Mouse (Mus musculus): ENCODE measurements around the gene Sgk1.

The Sgk1 gene

DNA sequence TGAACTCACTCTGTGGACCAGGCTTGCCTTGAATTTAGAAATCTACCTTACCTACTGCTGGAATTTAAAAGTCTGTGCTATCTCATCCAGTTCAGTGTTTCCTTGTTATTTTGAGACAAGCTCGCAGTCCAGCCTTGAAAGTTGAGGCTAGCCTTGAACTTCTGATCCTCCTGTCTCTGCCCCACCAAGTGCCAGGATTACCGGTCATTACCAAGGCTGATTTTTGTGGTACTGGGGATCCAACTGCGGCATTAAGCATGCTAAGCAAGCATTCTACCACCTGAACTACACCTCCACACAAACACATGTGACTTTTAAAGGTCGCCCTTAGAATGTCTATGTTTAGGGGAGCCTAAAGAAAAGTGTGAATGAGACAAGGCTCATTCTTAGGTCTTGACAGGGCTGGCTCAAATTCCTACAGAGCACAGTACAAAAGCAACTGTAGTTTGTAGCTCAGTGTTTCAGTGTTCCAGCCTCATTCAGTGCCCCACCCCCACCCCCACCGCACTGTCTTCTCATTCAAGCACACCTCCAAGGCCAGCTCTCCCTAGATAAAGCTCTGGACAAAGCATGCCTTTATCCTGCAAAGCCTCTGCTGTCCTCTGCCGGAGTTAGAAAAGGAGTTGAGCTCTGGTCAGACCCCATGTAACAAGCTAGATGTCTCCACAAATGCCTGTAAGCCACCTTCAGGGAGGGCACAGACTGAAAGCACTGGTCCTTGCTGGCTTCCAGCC is 36.2 kb downstream of the Sgk1 start:
- DNase-seq: no peak

DNA sequence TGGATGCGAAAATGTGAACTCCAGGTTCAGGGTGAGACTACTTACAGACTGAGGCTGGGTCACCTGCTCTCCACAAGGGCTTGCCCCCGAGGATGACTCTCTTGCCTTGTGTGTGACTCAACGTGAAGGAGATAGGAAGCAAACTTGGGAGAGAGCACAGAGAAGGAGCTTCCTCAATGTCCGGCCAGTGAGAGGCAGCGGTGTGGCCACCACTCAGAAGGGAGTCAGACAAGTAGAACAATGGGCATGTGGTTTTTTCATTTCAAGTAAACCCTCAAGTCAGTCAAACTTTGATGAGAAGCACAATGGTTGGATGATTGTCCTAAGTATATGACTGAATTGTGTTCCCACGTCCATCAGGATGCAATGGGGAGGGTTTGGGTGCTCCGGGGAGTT is 36.8 kb downstream of the Sgk1 start:
- DNase-seq: no peak

DNA sequence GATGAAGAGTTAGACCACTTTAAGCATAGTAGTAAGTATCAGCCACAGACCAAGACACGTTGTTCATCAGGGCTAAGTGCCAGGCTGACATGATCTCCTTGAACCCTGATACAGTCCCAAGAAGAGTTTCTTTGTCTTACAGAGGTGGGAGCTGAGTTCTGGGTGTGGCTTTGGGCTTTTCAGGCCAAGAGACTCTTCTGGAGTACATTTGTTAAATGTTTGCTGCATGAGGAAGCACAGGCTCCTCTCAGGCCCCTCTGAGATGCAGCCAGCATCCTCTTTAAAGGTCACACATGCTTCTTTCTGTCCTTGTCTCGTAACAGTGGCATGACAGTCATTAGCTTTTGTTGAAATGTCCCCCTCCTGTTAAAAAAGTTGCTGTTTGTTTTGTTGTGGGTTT is 38.6 kb downstream of the Sgk1 start:
- no peak for DNase-seq

DNA sequence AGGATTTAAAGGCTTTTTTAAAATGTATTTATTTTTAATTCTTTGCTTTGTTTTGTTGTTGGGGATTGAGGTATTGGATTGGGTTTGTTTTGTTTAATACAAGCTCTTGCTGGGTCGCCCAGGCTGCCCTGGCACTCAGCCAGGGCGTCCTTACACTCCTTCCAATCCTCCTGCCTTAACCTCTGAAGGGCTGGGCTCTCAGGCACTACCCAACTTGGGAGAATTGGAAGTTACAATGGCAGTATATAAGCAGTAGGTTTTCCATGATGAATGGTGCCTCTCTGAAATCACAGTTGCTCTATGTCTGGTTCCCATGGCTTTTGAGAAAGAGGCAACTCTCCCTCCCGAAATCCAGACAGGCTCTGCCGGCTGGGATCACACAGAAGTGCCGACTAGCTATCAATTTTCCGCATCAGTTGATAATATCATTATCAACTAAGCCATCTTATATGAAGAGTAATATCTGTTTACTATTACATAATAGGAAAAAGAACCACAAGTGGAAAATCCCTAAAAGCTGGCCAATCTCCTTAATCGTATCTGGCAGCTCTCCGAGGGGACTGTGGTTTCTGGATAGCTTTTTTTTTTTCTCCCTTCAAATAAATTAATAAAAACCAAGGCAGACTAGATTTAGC is 40.8 kb downstream of the Sgk1 start:
- peak; percentile 48 for DNase-seq

DNA sequence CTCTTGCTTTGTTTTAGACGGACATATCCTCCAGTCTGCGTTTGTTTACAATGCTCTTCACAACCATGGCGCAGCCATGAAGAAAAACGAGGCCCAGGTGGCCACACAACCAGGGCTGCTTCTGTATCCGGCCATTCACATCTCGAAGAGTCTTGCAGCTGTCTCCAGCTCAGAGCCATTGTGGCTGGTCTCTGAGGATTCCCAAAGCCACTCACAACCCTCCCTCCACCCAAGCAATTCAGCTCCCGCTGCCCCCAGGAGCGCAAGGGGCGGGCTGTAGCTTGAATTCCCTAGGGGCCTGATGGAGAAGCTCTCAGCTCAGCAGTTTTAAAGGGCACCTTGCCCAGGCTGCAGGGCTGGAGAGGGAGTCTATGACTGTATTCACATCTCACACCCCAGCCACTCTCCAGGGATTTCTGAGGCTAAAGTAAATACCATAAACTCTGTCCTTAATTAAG is 41.5 kb downstream of the Sgk1 start:
- peak; percentile 71 for DNase-seq

DNA sequence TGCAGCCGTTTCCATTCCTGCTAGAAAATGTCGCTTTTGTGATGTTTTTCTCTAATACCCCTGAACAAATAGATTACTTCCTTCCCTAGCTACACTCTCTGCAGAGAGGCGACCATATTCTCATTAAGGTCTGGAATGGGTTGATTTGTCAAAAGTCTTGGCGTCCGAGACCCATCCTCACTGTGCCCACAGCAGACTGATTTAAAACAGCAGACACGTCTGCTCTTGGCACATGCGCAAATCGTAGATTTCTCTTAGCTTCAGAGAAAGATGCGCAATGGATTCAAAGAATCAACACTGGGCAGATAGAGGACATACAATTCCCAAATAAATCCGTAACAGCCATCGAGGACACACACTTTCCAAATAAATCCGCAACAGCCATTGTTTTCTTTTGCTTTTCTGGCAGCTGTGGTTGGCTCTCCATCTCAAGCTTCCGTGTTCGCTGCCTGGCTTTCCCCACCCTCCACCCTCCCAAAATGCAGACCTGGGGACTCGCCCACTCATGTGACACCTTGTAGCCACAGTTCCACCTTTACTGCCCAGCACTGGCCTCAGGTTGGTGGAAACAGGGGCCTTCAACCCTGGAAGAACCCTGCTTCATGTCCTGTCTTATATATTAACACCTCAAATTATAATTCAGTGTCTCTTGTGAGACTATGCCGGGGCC is 42.2 kb downstream of the Sgk1 start:
- DNase-seq: no peak

DNA sequence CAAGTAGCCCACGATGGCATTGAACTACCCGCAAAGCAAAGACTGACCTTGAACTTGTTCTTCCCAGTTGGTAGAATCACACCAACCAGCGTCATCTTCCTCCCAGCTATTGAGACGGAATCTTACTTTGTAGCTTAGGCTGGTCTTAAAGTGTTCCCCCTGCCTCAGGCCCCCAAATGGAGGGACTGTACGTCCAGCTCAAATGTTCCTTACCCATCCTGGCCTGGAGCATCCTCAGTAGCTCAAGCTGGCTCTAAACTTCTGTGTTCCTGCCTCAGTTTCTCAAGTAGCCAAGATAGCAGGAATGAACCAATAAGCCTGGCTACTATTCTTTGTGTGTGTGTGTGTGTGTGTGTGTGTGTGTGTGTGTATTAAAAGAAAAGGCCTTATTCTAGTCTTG is 45.0 kb downstream of the Sgk1 start:
- DNase-seq: no peak

DNA sequence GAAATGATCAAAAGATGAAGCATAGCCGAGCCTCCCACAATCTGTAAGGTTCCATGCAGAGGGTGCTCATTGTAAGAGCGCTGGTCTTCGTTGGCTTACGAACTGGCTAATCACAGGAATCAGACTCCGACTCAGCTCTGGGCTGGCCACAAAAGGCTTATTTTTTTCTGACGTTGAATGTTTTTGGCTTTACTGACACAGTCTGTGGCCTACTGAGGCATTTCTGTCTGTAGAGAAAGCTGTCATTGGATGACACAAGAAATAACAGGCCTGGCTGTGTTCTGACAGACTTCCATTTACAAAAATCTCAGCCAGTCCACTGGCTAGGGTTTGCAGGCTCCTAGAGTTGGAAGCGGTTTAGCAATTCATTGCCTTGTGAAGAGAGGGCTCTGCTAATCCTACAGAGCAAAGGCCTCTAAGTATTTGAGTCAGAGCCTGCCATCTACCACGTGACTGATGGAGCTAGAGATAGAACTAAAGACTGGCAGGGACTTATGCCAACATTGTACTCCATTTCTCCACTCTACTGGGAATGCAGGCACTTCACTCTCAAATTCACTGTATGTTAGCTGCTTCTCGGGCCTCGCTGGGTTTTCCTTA is 48.9 kb downstream of the Sgk1 start:
- DNase-seq: no peak

DNA sequence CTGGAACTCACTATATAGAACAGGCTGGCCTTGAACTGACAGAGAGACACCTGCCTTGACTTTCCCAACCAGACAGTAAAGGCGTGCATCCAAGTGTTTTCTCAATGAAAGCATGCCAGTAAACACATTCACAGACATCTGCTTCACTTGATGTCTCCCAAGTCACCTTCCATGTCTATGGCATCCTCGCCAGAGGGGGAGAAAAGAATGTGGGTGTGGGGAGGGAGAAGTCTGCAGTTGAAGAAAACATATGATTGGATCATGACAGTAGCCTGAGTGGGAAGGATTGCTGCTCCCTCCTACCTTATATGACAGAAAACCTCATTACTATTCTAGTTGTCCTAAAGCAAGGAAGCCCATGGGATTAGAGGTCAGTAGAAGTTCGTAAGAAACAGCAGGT is 50.8 kb downstream of the Sgk1 start:
- no peak for DNase-seq

DNA sequence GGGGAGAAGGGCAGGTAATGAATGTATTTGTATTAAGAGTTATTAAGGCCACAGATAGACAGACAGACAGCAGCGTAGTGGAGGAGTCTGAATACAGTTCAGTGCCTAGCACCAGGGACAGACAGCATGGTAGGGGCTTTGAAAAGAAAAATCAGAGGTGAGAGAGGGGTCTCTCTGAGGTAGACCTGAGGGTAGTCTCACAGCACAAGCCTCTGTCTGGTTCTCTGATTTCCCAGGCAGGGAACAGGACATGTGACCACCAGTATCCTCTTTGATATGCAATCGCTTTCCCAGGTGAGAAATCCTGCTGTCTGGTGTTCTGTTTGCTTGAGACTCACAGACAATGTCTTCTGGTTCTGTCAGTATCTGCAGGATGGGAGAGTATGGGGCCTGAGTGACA is 52.8 kb downstream of the Sgk1 start:
- no peak for DNase-seq

DNA sequence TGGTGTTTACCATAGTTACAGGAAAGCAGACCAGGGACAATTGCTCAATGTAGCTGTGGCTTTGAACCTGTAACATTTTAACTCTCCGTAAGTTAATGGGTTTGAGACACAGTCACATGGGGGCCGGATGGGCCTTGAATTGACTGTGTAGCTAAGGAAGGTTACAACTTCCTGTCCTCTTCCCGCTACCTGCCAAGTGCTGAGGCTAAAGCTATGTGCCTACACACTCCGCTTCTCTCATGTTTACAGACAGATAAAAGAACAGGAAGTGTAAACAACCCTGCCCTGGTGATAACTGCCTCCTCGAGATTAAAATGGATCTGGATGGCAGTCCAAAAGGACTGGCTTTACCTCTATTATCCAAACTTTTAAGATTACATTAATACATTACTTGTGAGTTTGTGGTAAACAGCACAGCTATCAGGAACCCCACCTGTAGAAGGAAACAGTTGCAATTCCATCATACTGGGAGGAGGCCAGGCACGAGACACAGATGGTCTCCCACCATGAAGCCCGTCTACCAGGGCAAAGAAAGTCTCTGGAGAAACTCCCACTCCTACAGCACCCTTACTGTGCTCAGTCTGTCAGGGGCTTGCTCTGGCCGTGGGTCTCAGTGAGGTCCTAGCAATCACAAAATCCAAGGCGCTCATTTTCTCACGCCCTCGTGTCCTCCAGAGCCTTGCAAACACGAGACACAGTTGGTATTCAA is 54.7 kb downstream of the Sgk1 start:
- DNase-seq: peak; percentile 16

DNA sequence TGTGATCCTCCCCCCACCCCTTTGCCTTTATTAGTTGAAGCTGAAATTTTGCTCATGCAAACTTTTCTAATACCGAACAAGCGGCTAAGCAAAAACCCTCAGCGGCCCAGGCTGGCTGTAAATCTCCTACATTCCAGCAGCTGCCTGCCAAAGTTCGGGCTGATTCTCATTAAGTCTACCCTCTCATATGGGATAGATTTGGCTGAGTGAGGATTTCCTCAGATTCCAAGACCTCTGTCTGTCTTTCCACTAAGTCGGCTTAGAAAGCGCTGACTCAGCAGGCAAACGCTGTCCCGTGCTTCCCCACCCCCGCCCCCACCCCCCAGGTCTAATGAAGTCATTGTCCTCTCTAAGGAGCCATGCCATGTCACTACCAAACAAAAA is 55.2 kb downstream of the Sgk1 start:
- DNase-seq: peak; percentile 74

DNA sequence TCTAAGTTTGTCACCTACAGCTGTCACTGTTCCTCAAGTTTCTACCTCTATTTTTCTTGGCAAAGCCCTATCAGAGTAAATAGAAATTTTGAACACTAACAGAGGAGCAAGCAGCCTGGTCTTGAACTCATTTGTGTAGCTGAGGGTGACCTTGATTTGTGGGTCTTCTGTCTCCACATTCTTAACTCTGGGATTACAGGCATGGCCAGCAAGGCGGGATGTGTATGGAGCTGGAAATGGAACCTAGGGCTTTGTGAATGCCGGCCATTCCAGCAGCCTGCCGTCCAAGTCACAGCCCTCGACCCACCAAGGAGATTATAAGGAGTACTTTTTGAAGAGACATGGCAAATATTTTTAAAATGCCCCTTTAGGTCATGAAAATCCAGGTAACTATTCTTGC is 56.2 kb downstream of the Sgk1 start:
- DNase-seq: no peak

DNA sequence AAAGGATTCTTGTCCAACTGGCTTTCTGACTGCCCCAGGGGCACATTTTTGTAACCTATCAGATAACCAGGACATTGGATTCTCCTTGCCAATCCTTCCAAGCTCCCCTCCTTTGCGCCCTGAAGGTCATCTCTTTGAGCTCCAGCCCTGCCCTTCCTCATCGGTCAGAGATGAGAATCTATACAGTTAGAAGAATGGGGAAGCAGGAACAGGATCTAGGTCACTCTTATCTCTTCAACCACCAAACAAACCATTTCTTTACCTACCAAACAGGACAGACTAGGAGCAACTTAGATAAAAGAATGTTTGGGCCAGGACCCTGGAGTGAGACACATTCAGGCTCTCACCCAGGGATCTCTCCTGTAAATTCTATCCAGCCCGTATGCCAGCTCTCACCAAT is 59.3 kb downstream of the Sgk1 start:
- DNase-seq: no peak

DNA sequence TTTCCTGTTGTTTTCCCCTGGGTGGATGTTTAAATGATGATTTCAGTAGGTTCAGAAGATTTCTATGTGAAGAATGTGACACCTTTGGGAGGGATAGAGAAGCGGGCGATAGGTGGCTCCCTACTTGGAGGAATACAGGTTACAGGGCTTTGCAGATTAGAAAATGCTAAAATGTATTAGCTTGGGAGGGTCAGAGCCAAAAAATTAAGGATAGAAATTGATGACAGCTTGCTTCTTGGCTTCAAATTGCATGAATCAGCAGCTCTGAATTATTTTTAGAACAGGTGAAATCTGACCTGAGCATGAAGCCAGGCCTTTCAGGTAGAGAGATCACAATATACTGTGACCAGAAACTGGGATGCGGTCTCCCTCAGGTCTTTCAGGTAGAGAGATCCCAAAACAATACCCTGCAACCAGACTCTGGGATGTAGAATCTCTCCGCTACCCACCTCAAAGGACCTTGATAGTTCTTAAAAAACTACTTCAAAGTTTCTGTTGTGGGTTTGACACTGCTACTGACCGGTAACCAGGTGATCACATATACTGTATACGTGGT is 61.2 kb downstream of the Sgk1 start:
- DNase-seq: no peak

DNA sequence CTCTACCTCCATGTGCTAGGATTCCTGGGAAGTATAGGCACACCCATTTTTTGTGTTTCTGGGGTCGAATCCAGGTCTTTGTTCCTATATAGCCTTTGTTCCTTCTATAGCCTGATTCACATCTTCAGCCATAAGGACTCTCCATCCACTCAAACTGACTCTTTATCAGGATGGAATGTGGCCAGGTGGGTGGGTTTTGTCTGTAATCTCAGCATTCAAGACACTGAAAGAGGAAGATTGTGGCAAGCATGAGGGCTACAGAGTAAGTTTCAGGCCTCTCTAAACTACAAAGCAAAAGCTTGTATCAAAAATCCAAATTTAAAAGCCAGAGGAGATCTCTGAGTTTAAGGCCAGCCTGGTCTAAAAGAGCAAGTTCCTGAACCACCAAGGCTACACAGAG is 63.2 kb downstream of the Sgk1 start:
- no peak for DNase-seq

DNA sequence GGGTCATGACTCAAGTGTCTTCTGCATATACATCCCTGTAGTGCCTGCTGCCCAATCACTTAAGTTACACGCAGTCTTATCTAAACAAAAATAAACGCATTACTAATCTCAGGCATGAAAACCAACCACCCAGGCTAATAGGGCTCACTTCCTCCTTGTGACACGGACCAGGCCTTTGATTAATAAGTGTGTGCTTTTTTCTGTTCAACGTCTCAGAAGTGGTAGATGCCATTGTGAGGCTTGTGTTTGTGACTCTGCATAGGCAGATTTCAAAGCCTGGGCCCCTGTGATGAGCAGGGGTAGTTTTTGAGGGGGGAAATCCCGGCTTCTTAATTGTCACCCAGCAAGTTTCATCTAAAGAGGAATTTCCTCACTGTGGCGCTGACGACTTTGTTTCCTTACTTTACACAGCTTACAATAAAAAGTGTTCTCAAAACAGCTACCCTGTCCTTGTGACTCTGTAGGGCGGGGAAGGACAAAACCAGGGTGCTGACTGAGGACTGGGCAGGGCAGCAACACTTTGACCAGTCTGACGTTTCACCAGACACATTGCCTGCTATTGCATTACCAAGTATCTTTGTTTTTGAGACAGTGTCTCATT is 64.9 kb downstream of the Sgk1 start:
- no peak for DNase-seq

DNA sequence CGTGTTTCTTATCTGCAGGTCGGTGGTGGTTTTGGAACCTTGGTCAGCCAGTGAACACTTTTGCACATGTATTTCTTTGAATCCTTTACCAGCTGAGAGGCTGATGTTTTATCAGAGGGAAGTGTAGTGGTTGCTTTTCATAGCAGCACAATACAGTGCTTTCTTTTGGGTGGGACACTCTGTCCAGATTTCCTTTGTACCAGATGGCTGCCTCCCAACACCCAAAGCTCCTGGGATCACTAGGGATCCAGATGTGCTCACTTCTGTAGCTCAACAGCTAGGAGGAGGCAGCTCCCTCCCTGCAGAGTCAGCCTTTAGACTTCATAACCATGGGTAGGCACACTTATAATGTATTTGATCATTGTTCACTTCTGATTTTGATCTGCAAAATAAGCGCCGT is 70.5 kb downstream of the Sgk1 start:
- no peak for DNase-seq

DNA sequence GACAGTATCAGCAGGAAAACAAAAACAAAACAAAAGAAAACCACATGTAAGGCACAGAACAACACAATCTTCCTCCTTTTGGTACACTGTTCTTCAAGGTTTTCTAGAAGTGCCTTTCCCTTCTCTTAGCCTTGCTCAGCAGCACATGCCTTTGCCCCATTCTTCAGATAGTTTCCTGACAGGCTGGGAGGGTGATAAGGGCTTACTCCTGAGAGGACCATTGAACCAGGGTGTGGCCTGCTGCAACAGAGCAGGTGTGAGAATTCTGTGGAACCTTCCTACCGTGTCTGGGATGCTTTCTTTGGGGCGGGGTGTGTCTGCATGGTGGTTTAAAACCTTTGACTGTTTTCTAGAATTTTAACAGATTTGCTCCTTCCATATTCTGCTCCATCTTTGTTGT is 79.1 kb downstream of the Sgk1 start:
- no peak for DNase-seq

DNA sequence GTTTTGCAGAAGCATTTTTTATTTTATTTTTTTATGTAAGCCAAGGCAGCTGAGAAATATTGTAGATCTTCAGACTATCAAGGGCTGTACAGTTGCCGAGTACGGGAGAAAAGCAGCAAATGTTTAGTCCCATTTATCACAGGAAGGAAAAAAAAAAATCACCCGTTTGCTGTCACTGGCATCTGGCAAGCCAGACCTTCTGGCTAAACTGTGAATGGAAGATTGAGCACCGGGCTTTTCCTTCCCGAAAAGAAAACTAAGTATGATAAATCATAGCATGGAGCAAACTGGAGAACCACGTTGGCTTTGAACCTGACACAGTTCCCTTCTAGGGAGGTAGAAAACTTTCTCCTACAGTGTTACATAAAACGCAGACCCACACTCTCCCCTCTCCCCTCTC is 81.0 kb downstream of the Sgk1 start:
- DNase-seq: peak; percentile 22

DNA sequence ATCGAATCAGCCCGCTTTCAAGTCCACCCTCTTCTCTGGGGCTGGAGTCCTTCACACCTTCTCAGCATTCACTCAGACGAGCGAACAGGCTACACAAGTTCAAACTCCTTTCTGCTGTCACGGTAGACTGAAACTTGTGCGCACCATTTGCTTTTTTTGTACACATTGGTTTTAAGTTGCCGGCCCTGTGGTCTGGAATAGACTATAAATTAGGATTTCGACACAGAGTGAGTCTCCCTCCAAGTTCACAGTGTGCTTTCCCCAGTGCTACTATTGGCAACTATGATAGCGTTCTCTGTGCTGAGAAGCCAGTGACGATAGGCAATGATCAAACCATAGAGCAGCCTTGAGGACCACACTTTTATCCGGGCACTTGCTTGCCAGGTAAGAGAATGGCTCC is 91.7 kb downstream of the Sgk1 start:
- no peak for DNase-seq

DNA sequence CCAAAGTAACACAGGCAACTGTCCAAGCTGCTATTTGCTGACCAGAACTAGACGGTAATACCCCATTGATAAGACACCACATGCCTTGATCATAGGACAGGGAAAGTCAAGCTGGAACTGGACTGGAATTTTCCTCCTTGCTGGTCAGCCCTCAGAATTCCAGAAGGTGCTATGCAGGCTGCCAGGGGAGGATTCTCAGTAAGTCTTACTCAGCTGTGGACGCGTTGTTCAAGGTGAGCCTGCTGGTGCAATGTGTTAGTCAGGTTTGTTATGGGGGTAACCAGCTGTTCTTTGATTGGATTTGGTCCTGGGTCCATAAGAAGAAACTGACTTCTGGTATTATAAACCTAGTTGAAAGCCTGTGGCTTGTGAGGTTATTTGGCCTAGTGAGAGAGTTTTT is 92.8 kb downstream of the Sgk1 start:
- DNase-seq: no peak

DNA sequence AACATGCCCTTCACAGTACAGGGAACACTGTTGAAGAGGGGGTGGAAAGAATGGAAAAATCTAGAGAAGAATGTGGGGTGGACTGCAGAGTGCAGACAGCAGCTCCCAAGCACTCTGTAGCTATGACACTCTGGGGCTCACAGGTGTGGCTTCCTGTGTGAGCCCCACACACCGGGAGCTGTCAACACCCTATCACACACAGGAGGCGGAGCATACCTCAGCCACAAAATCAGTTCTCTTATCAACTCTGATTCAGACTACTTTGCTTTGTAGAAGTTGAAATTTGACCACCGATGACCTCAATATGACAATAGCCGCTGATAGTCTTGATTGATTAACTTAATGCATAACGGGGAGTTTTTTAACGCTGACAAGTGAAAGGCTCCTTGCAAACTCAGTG is 93.4 kb downstream of the Sgk1 start:
- DNase-seq: no peak
